Mouse (Mus musculus): Measurements from ENCODE around the gene Gng8. TPM values are rescaled to one million over a fixed set of nuclear protein-coding genes. Genes with fewer than 3 reads are reported as not detected.

Gng8 gene
- polyA plus RNA-seq (2014; fragmentation: Nextera tagmentation; extraction: Ambion mirVana): 12.5 and 13.9 TPM in 2 replicates

- Histone ChIP-seq H3K9me3 (ENCODE audit: control insufficient read depth, low read length) (no peaks in the 10 kb centered on the region), H3K4me3 (ENCODE audit: low read depth, low read length) (peak within 1 kb of the TSS; percentile 32), H3K4me2 (ENCODE audit: low read length) (peak within 1 kb of the TSS; percentile 63), H3K9ac (ENCODE audit: low read length) (peak within 1 kb of the TSS; percentile 32; the same call in 1 of the 2 replicates), H3K27ac (ENCODE audit: low read depth) (peak within 1 kb of the TSS; percentile 94), H3K36me3 (ENCODE audit: control insufficient read depth, insufficient read depth, low read length) (peaks cover 8% of the 10 kb centered on the region; the same call in 1 of the 2 replicates), H3K27me3 (replicated peaks; ENCODE audit: control insufficient read depth, insufficient read depth, low read length) (peaks cover 7% of the 10 kb centered on the region; the same call in 1 of the 2 replicates), H3K4me1 (replicated peaks; ENCODE audit: control insufficient read depth, insufficient read depth, low read length) (peaks cover 24% of the 10 kb centered on the region)
- WGBS: under 1% methylated on average over 30 of the region's 30 CpGs
- DNase-seq (ENCODE audit: low spot score) (peak; percentile 93), ATAC-seq (replicated peaks; ENCODE audit: low FRiP score, low TSS enrichment, low read depth) (peak; percentile 80)
These were observed at the start of gene Gng8 for GRCm38 (mm10) chr7:16891641-16892351. Gng8 (plus strand) TSS chr7:16891786.

- peaks cover 16% of the 10 kb centered on the region for H3K4me1 ChIP-seq (replicated peaks; ENCODE audit: control insufficient read depth, insufficient read depth, low read length)
- H3K9me3 ChIP-seq (ENCODE audit: control insufficient read depth, low read length): no peaks in the 10 kb centered on the region
- peak; percentile 94 for DNase-seq (ENCODE audit: low spot score)
- peak; percentile 77 for ATAC-seq (replicated peaks; ENCODE audit: low FRiP score, low TSS enrichment, low read depth)
- H3K9ac ChIP-seq (ENCODE audit: low read length): peak within 1 kb of the TSS; percentile 58
- peak within 1 kb of the TSS; percentile 95 for H3K4me2 ChIP-seq (ENCODE audit: low read length)
- no peaks in the 10 kb centered on the region for H3K27me3 ChIP-seq (replicated peaks; ENCODE audit: control insufficient read depth, insufficient read depth, low read length)
- H3K27ac ChIP-seq (ENCODE audit: low read depth): peak within 1 kb of the TSS; percentile 57
- H3K36me3 ChIP-seq (ENCODE audit: control insufficient read depth, insufficient read depth, low read length): peaks cover 41% of the 10 kb centered on the region
- WGBS: under 1% methylated on average over 32 of the region's 32 CpGs
- H3K4me3 ChIP-seq (ENCODE audit: low read depth, low read length): peak within 1 kb of the TSS; percentile 58
These were observed 48.9 kb upstream of the Gng8 start, which contains the start of gene Prkd2 for GRCm38 (mm10) chr7:16842645-16843063. Prkd2 (plus strand) TSS chr7:16842902.

GRCm38 (mm10) chr7:16843441-16844171 lies 48.0 kb upstream of the Gng8 start:
- H3K27ac ChIP-seq (ENCODE audit: low read depth): peak overlapping the region; percentile 57
- H3K9me3 ChIP-seq (ENCODE audit: control insufficient read depth, low read length): no peaks in the 10 kb centered on the region
- H3K4me2 ChIP-seq (ENCODE audit: low read length): peak overlapping the region; percentile 95
- peaks cover 31% of the 10 kb centered on the region for H3K36me3 ChIP-seq (ENCODE audit: control insufficient read depth, insufficient read depth, low read length)
- ATAC-seq (replicated peaks; ENCODE audit: low FRiP score, low TSS enrichment, low read depth) (no peak), DNase-seq (ENCODE audit: low spot score) (peak; percentile 66)
- peaks cover 16% of the 10 kb centered on the region for H3K4me1 ChIP-seq (replicated peaks; ENCODE audit: control insufficient read depth, insufficient read depth, low read length)
- H3K9ac ChIP-seq (ENCODE audit: low read length): peak overlapping the region; percentile 58
- H3K27me3 ChIP-seq (replicated peaks; ENCODE audit: control insufficient read depth, insufficient read depth, low read length): no peaks in the 10 kb centered on the region
- 1% methylated on average over 33 of the region's 33 CpGs for WGBS
- H3K4me3 ChIP-seq (ENCODE audit: low read depth, low read length): peak overlapping the region; percentile 58

DNA sequence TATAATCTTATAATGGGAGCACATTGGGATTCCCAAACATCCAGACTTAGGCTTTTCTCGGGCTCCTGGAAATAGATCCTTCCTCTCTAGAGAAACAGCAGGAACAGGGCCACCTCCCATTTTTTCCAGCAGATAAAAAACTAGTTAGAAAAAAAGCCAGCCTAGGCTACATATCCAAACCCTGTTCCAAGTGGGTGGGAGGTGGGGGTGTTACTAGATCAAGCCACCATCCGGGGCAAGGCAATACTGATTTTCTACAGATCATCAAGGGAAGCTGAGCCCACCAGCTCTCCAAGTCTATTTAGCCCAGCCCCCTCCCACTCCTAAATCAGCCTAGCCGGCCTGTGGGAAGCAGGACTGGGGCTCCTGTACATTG lies 46.9 kb upstream of the Gng8 start:
- Histone ChIP-seq H3K4me3 (ENCODE audit: low read depth, low read length) (peak overlapping the region; percentile 58; the same call in 1 of the 2 replicates), H3K36me3 (ENCODE audit: control insufficient read depth, insufficient read depth, low read length) (peaks cover 31% of the 10 kb centered on the region), H3K9me3 (ENCODE audit: control insufficient read depth, low read length) (no peaks in the 10 kb centered on the region), H3K27me3 (replicated peaks; ENCODE audit: control insufficient read depth, insufficient read depth, low read length) (no peaks in the 10 kb centered on the region), H3K9ac (ENCODE audit: low read length) (peak overlapping the region; percentile 25; the same call in 1 of the 2 replicates), H3K4me1 (replicated peaks; ENCODE audit: control insufficient read depth, insufficient read depth, low read length) (peaks cover 16% of the 10 kb centered on the region), H3K27ac (ENCODE audit: low read depth) (peak overlapping the region; percentile 51; the same call in 1 of the 2 replicates), H3K4me2 (ENCODE audit: low read length) (peak overlapping the region; percentile 95)
- WGBS: 56% methylated on average over 3 of the region's 3 CpGs
- no peak for DNase-seq (ENCODE audit: low spot score)
- ATAC-seq (replicated peaks; ENCODE audit: low FRiP score, low TSS enrichment, low read depth): no peak

- H3K27ac ChIP-seq (ENCODE audit: low read depth): peak overlapping the region; percentile 51; the same call in 1 of the 2 replicates
- peaks cover 16% of the 10 kb centered on the region for H3K4me1 ChIP-seq (replicated peaks; ENCODE audit: control insufficient read depth, insufficient read depth, low read length)
- no peaks in the 10 kb centered on the region for H3K9me3 ChIP-seq (ENCODE audit: control insufficient read depth, low read length)
- WGBS: 35% methylated on average over 14 of the region's 14 CpGs
- no peaks in the 10 kb centered on the region for H3K27me3 ChIP-seq (replicated peaks; ENCODE audit: control insufficient read depth, insufficient read depth, low read length)
- no peak for ATAC-seq (replicated peaks; ENCODE audit: low FRiP score, low TSS enrichment, low read depth)
- peaks cover 31% of the 10 kb centered on the region for H3K36me3 ChIP-seq (ENCODE audit: control insufficient read depth, insufficient read depth, low read length)
- H3K4me3 ChIP-seq (ENCODE audit: low read depth, low read length): peak overlapping the region; percentile 58
- peak overlapping the region; percentile 25; the same call in 1 of the 2 replicates for H3K9ac ChIP-seq (ENCODE audit: low read length)
- DNase-seq (ENCODE audit: low spot score): no peak
- peak overlapping the region; percentile 95 for H3K4me2 ChIP-seq (ENCODE audit: low read length)
These were observed 46.3 kb upstream of the Gng8 start for GRCm38 (mm10) chr7:16845072-16845819.

- Histone ChIP-seq H3K27ac (ENCODE audit: low read depth) (peak overlapping the region; percentile 51; the same call in 1 of the 2 replicates), H3K36me3 (ENCODE audit: control insufficient read depth, insufficient read depth, low read length) (peaks cover 31% of the 10 kb centered on the region), H3K4me2 (ENCODE audit: low read length) (peak overlapping the region; percentile 95), H3K27me3 (replicated peaks; ENCODE audit: control insufficient read depth, insufficient read depth, low read length) (no peaks in the 10 kb centered on the region), H3K9ac (ENCODE audit: low read length) (0 out of 2 replicates have a peak overlapping the region, but pooled peaks have one; percentile 3), H3K4me1 (replicated peaks; ENCODE audit: control insufficient read depth, insufficient read depth, low read length) (peaks cover 16% of the 10 kb centered on the region), H3K9me3 (ENCODE audit: control insufficient read depth, low read length) (no peaks in the 10 kb centered on the region), H3K4me3 (ENCODE audit: low read depth, low read length) (peak overlapping the region; percentile 58; the same call in 1 of the 2 replicates)
- WGBS: 34% methylated on average over 10 of the region's 10 CpGs
- DNase-seq (ENCODE audit: low spot score) (no peak), ATAC-seq (replicated peaks; ENCODE audit: low FRiP score, low TSS enrichment, low read depth) (no peak)
These were observed 45.8 kb upstream of the Gng8 start for GRCm38 (mm10) chr7:16845820-16846167.

DNA sequence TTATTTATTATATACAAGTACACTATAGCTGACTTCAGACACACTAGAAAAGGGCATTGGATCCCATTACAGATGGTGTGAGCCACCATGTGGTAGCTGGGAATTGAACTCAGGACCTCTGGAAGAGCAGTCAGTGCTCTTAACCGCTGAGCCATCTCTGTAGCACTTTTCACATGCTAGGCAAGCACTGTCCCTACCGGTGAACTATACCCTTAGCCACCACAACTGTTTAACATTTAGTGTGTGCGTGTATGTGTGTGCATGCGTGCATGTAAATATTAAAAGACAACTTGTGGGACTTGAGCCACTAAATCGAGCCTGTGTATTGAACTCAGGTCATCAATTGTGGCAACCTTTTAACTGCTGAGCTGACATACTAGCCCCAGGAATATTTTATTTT lies 44.8 kb upstream of the Gng8 start:
- WGBS: 91% methylated on average over 5 of the region's 5 CpGs
- peaks cover 16% of the 10 kb centered on the region for H3K4me1 ChIP-seq (replicated peaks; ENCODE audit: control insufficient read depth, insufficient read depth, low read length)
- H3K9me3 ChIP-seq (ENCODE audit: control insufficient read depth, low read length): no peaks in the 10 kb centered on the region
- no peak overlapping the region for H3K27ac ChIP-seq (ENCODE audit: low read depth)
- H3K4me3 ChIP-seq (ENCODE audit: low read depth, low read length): no peak overlapping the region
- no peaks in the 10 kb centered on the region for H3K27me3 ChIP-seq (replicated peaks; ENCODE audit: control insufficient read depth, insufficient read depth, low read length)
- no peak for DNase-seq (ENCODE audit: low spot score)
- no peak overlapping the region for H3K9ac ChIP-seq (ENCODE audit: low read length)
- peaks cover 26% of the 10 kb centered on the region for H3K36me3 ChIP-seq (ENCODE audit: control insufficient read depth, insufficient read depth, low read length)
- no peak for ATAC-seq (replicated peaks; ENCODE audit: low FRiP score, low TSS enrichment, low read depth)
- H3K4me2 ChIP-seq (ENCODE audit: low read length): no peak overlapping the region

DNA sequence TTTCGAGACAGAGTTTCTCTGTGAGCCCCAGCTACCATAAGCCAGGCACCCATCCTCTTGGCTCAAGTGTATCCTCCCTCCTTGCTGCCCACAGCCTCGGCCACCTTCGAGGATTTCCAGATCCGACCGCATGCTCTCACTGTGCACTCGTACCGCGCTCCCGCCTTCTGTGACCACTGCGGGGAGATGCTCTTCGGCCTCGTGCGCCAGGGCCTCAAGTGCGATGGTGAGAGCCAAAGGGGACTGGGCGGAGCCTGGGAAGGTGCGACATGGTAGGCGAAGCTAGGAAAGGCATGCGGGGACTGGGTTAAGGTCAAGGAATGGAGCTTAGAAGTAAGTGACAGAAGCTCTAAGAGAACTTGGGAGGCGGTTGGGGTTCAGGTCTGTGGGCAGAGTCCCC lies 44.1 kb upstream of the Gng8 start:
- DNase-seq (ENCODE audit: low spot score) (no peak), ATAC-seq (replicated peaks; ENCODE audit: low FRiP score, low TSS enrichment, low read depth) (no peak)
- Histone ChIP-seq H3K27me3 (replicated peaks; ENCODE audit: control insufficient read depth, insufficient read depth, low read length) (no peaks in the 10 kb centered on the region), H3K4me3 (ENCODE audit: low read depth, low read length) (no peak overlapping the region), H3K9ac (ENCODE audit: low read length) (no peak overlapping the region), H3K9me3 (ENCODE audit: control insufficient read depth, low read length) (no peaks in the 10 kb centered on the region), H3K27ac (ENCODE audit: low read depth) (no peak overlapping the region), H3K4me1 (replicated peaks; ENCODE audit: control insufficient read depth, insufficient read depth, low read length) (peaks cover 16% of the 10 kb centered on the region), H3K36me3 (ENCODE audit: control insufficient read depth, insufficient read depth, low read length) (peaks cover 33% of the 10 kb centered on the region), H3K4me2 (ENCODE audit: low read length) (no peak overlapping the region)
- 87% methylated on average over 19 of the region's 19 CpGs for whole genome bisulfite sequencing

Measured in intestine, embryonic 14.5 days (tissue).